Mouse (Mus musculus): ENCODE results near the gene Tysnd1.

GRCm38 (mm10) chr10:61729181-61729580 lies 33.9 kb downstream of the Tysnd1 start:
- TF ChIP-seq POLR2A (IDR thresholded peaks at IDR 0.05; ENCODE audit: extremely low read depth, insufficient read depth, low read length) (no peak), CTCF (IDR thresholded peaks at IDR 0.05; ENCODE audit: extremely low read depth, insufficient read depth, low read length) (no peak)
